Mouse (Mus musculus): Measurements from ENCODE around the gene Gpd1l. TPM values are rescaled to one million over a fixed set of nuclear protein-coding genes. Genes with fewer than 3 reads are reported as not detected.

The Gpd1l gene
- total RNA-seq, 2 experiments from 2014 or later = 16.5 to 18.5 TPM

- no peak for DNase-seq
- intact Hi-C loops (cut with DNase I) = no loop called here
Observed at GRCm38 (mm10) chr9:114853336-114853735, 80.5 kb downstream of the Gpd1l start.

- intact Hi-C loops (cut with DNase I) = no loop called here
- DNase-seq = no peak
Observed at GRCm38 (mm10) chr9:114851419-114852190, 82.2 kb downstream of the Gpd1l start.

Other genes starting within 250 kb of the Gpd1l start
- gene Dync1li1, start 245.2 kb downstream of the Gpd1l start, total RNA-seq (2021) = 10 to 100 TPM; 31.0 to 38.0 TPM
- gene Cmtm6, start 202.9 kb downstream of the Gpd1l start, total RNA-seq (2021) = 1 to 10 TPM; 6.5 to 6.7 TPM
- 1 to 10 TPM; 4.8 to 5.3 TPM for gene Cmtm7, start 152.1 kb downstream of the Gpd1l start, total RNA-seq (2021)
- 1 to 10 TPM; 2.4 to 3.0 TPM for gene Cmtm8, start 89.8 kb downstream of the Gpd1l start, total RNA-seq (2021)
- 1 to 10 TPM; 2.5 to 5.1 TPM for gene Osbpl10, start 44.6 kb upstream of the Gpd1l start, total RNA-seq (2021)
- gene Rps27rt, start 48.8 kb upstream of the Gpd1l start, total RNA-seq (2021) = 10 to 100 TPM; 12.0 to 25.0 TPM